ENCODE assay signal across 8 mouse cellular contexts in the genomic region with DNA sequence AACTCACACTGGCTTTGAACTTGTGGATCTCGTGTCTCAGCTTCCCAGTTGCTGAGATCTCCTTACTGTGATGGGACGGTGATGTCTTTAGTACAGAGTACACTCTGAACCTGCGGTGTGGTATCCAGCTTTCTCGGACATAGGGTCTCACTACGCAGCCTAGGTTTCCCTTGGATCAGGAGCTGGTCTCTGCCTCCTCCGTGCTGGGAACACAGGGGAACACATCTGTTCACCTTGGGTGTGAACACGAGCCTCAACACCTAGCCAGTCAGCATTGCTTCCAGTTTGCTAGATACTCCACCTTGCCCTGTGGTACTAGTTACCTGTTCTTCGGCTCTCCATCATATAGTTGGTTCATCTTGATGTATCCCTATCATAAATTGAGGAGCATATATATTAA. TPM values are rescaled to one million over a fixed set of nuclear protein-coding genes. Genes with fewer than 3 reads are reported as not detected.
DNase-seq lines count a peak whose midpoint lies in the region; TF ChIP-seq lines count a peak whose summit lies in the region.

No protein-coding gene starts in this region.

- no peak for TF ChIP-seq CTCF in MEL (IDR thresholded peaks at IDR 0.05 in 2 of 3, conservative IDR thresholded peaks at IDR 0.05 in 1 of 3; ENCODE audit: control insufficient read depth in 1 of 3, insufficient read depth in 1 of 3, low read depth in 2 of 3, low read length in 3 of 3, poor library complexity in 1 of 3, severe bottlenecking in 1 of 3)

- peaks cover 11% of the 10 kb centered on the region for H3K36me3 ChIP-seq in heart, embryonic 10.5 days
- H3K36me3 ChIP-seq in MEL (ENCODE audit: control insufficient read depth in 1 of 2, insufficient read depth in 2 of 2, low read length in 2 of 2) (peaks cover 0 to 5% of the 10 kb centered on the region in 2 experiments; a peak in 2 of 4 replicates), macrophage (ENCODE audit: inconsistent target) (peaks cover 5% of the 10 kb centered on the region; the same call in 1 of the 2 replicates)
- peaks cover 15% of the 10 kb centered on the region for H3K36me3 ChIP-seq in hindbrain, embryonic 10.5 days

- H3K4me3 ChIP-seq in heart, embryonic 10.5 days: peak overlapping the region; percentile 78
- H3K4me3 ChIP-seq in MEL (ENCODE audit: control insufficient read depth in 1 of 2, insufficient read depth in 1 of 2, low read depth in 2 of 2, low read length in 2 of 2) (peak overlapping the region; percentile 88 to 98), macrophage (ENCODE audit: inconsistent target) (peak overlapping the region; percentile 83)
- peak overlapping the region; percentile 76 for H3K4me3 ChIP-seq in hindbrain, embryonic 10.5 days

- H3K4me1 ChIP-seq in heart, embryonic 10.5 days: peaks cover 4% of the 10 kb centered on the region; the same call in 1 of the 2 replicates
- peaks cover 0 to 8% of the 10 kb centered on the region in 2 experiments; a peak in 2 of 4 replicates for H3K4me1 ChIP-seq in MEL (ENCODE audit: control insufficient read depth in 1 of 2, insufficient read depth in 2 of 2, low read length in 2 of 2)
- peaks cover 10% of the 10 kb centered on the region for H3K4me1 ChIP-seq in hindbrain, embryonic 10.5 days (replicated peaks)

- H3K79me2 ChIP-seq in MEL (ENCODE audit: control insufficient read depth, insufficient read depth, low read length, poor library complexity) (peaks cover 3% of the 10 kb centered on the region; the same call in 1 of the 2 replicates), macrophage (ENCODE audit: inconsistent target) (no peaks in the 10 kb centered on the region)

- no peaks in the 10 kb centered on the region for H3K9me3 ChIP-seq in heart, embryonic 10.5 days
- H3K9me3 ChIP-seq in MEL (replicated peaks; ENCODE audit: insufficient read depth, low read length): no peaks in the 10 kb centered on the region
- no peaks in the 10 kb centered on the region for H3K9me3 ChIP-seq in hindbrain, embryonic 10.5 days

- no peak for TF ChIP-seq POLR2A in MEL (IDR thresholded peaks at IDR 0.05; ENCODE audit: control insufficient read depth in 1 of 2, insufficient read depth in 1 of 2, low read depth in 1 of 2, low read length in 2 of 2, poor library complexity in 1 of 2)

- WGBS in heart, embryonic 10.5 days: 84% methylated on average over 8 of the region's 8 CpGs
- 91% methylated on average over 8 of the region's 8 CpGs for WGBS in hindbrain, embryonic 10.5 days
- WGBS in macrophage (ENCODE audit: missing documents): 97% methylated on average over 8 of the region's 8 CpGs

- H3K9ac ChIP-seq in MEL (ENCODE audit: control insufficient read depth, low read depth, low read length, poor library complexity, severe bottlenecking): peak overlapping the region; percentile 98

- intact Hi-C loops in heart, postnatal 36 days (cut with DNase I): loop anchor here (5.0 to 10.0 kb wide), 5 partner anchors 266 to 984 kb away; partner anchors contain the start of genes Aadat, Gm10283, Hpf1 and Mfap3l

- no peak overlapping the region for H3K27ac ChIP-seq in heart, embryonic 10.5 days
- no peak overlapping the region for H3K27ac ChIP-seq in MEL (ENCODE audit: control insufficient read depth, low read depth, low read length)
- 0 out of 2 replicates have a peak overlapping the region, but pooled peaks have one; percentile 94 for H3K27ac ChIP-seq in hindbrain, embryonic 10.5 days
- no peak overlapping the region for H3K27ac ChIP-seq in macrophage

- H3K27me3 ChIP-seq in heart, embryonic 10.5 days (ENCODE audit: insufficient read depth, poor library complexity, severe bottlenecking): no peaks in the 10 kb centered on the region
- H3K27me3 ChIP-seq in MEL (ENCODE audit: control insufficient read depth in 1 of 2, insufficient read depth in 2 of 2, low read length in 2 of 2): no peaks in the 10 kb centered on the region
- no peaks in the 10 kb centered on the region for H3K27me3 ChIP-seq in hindbrain, embryonic 10.5 days (ENCODE audit: insufficient read depth, poor library complexity, severe bottlenecking)

- no peak for TF ChIP-seq RAD21 in MEL (IDR thresholded peaks at IDR 0.05; ENCODE audit: low read depth, low read length)

- no peak for TF ChIP-seq EP300 in MEL (IDR thresholded peaks at IDR 0.05; ENCODE audit: low read depth in 1 of 2, low read length in 2 of 2)

- DNase-seq in heart, embryonic 10.5 days (ENCODE audit: low spot score): no peak
- DNase-seq in heart, postnatal 36 days: no peak
- DNase-seq in MEL (ENCODE audit: low read depth, low spot score): peak; percentile 18
- DNase-seq in hindbrain, embryonic 10.5 days (ENCODE audit: low spot score): no peak
- no peak for DNase-seq in urinary bladder, postnatal 10 days (ENCODE audit: low spot score)
- DNase-seq in layer of hippocampus, adult 11-12 months (ENCODE audit: low spot score): no peak
- DNase-seq in spleen, adult 18-20 months: no peak

TF ChIP-seq in MEL, 35 proteins besides CTCF, POLR2A, EP300 and RAD21:
- TF ChIP-seq E2F4 (IDR thresholded peaks at IDR 0.05; ENCODE audit: borderline replicate concordance, low read depth, low read length) (no peak), SIN3A (IDR thresholded peaks at IDR 0.05; ENCODE audit: low read length) (no peak), UBTF (IDR thresholded peaks at IDR 0.05; ENCODE audit: borderline replicate concordance, insufficient read depth, low read depth, low read length) (no peak), USF2 (IDR thresholded peaks at IDR 0.05; ENCODE audit: borderline replicate concordance in 1 of 2, insufficient read depth in 1 of 2, low read depth in 1 of 2, low read length in 2 of 2) (no peak), ELF1 (IDR thresholded peaks at IDR 0.05; ENCODE audit: low read depth, low read length) (no peak), GABPA (IDR thresholded peaks at IDR 0.05; ENCODE audit: low read depth, low read length) (no peak), TBP (IDR thresholded peaks at IDR 0.05; ENCODE audit: low read depth, low read length) (no peak)

RNA-seq across cellular contexts. Expression of gene Cbr4, which starts 1.1 kb away (rescaled TPM):
- polyA plus RNA-seq in heart, embryonic 10.5 days (2016; fragmentation: Nextera tagmentation; extraction: Ambion mirVana): 30.1 and 31.7 TPM in 2 replicates
- 10 to 100 TPM; 78.4 to 82.9 TPM for total RNA-seq in heart, postnatal 36 days (2021)
- total RNA-seq in MEL (2012; rRNA removed): 15.4 and 19.7 TPM in 2 replicates
- polyA plus RNA-seq in MEL (2012; ENCODE audit: insufficient read depth in 1 of 2, insufficient read length in 2 of 2, low read depth in 1 of 2, low replicate concordance in 2 of 2, missing spikeins in 1 of 2): 10 to 100 TPM in 1 of 2 experiments, not detected in 1; 15.8 TPM
- 23.8 and 27.1 TPM in 2 replicates for polyA plus RNA-seq in hindbrain, embryonic 10.5 days (2016; fragmentation: Nextera tagmentation; extraction: Ambion mirVana)
- total RNA-seq in macrophage (2018; cell fraction: chromatin; rRNA removed): 10 to 100 TPM in 19 of 26 experiments, 1 to 10 TPM in 7; 5.6 to 51.6 (median 18.4) TPM
- total RNA-seq in macrophage (2018; cell fraction: cytosol; rRNA removed): 10 to 100 TPM; 11.4 to 27.1 (median 21.1) TPM
- 10 to 100 TPM in 17 of 26 experiments, 1 to 10 TPM in 9; 6.6 to 33.3 (median 15.7) TPM for total RNA-seq in macrophage (2018; cell fraction: nucleus; rRNA removed)
- polyA plus RNA-seq in macrophage (2018): 13.6 to 25.6 TPM (median 19.7 TPM) in 3 replicates
